Mouse (Mus musculus): ENCODE measurements at regions not wholly inside any gene's neighbourhood (a gene's known extent, or its start where the extent isn't known, plus 50 kb on each side); places are given as distances from the start of the nearest gene placed in this dataset.
"Not testable (repeated sequence)": the region's sequence is repeated elsewhere in the genome, so short reads cannot be mapped to it uniquely, and the experiment has no call there.

GRCm38 (mm10) chr6:47672741-47673140 lies 77.6 kb upstream of the Ezh2 start:
- not testable (repeated sequence) for TF ChIP-seq POLR2A (IDR thresholded peaks at IDR 0.05; ENCODE audit: borderline replicate concordance, control insufficient read depth, low read depth, low read length); CTCF (IDR thresholded peaks at IDR 0.05; ENCODE audit: control insufficient read depth, insufficient read depth, low read length)

All from bone marrow, adult 2 months (tissue).